ENCODE assay signal across 10 mouse cellular contexts in genomic region chr17:7902362-7902761, GRCm38 (mm10). TPM values are rescaled to one million over a fixed set of nuclear protein-coding genes. Genes with fewer than 3 reads are reported as not detected.
A peak's percentile ranks its signal among the peaks of the same experiment; 100 is the strongest.
DNase-seq lines count a peak whose midpoint lies in the region; ATAC-seq and TF ChIP-seq lines count a peak whose summit lies in the region.
"Had no signal": no experiment of that assay in that cellular context is flagged by ENCODE, and none has a peak within 500 bp of the region (broad histone marks: within the 10 kb centered on the region; RNA-seq: fewer than 3 reads in every experiment).

No protein-coding gene starts in this region.

- no peaks in the 10 kb centered on the region for H3K9me3 ChIP-seq in liver, postnatal 0 days (ENCODE audit: low read length)
- no peaks in the 10 kb centered on the region for H3K9me3 ChIP-seq in midbrain, embryonic 15.5 days
- H3K9me3 ChIP-seq: midbrain, embryonic 12.5 days had no signal

- no peak overlapping the region for H3K9ac ChIP-seq in liver, postnatal 0 days (replicated peaks)
- H3K9ac ChIP-seq in midbrain, embryonic 15.5 days, result no peak overlapping the region
- H3K9ac ChIP-seq: midbrain, embryonic 12.5 days had no signal

- no peak overlapping the region for H3K27ac ChIP-seq in liver, postnatal 0 days (ENCODE audit: low read depth)
- H3K27ac ChIP-seq in midbrain, embryonic 15.5 days, result no peak overlapping the region
- H3K27ac ChIP-seq: midbrain, embryonic 12.5 days had no signal

- no peak overlapping the region for H3K4me2 ChIP-seq in liver, postnatal 0 days (ENCODE audit: low read depth, low read length)
- H3K4me2 ChIP-seq in midbrain, embryonic 15.5 days, result no peak overlapping the region
- H3K4me2 ChIP-seq: midbrain, embryonic 12.5 days had no signal

- H3K27me3 ChIP-seq in liver, postnatal 0 days (ENCODE audit: insufficient read depth, low read length), result no peaks in the 10 kb centered on the region
- H3K27me3 ChIP-seq in midbrain, embryonic 15.5 days (replicated peaks), result no peaks in the 10 kb centered on the region
- H3K27me3 ChIP-seq: midbrain, embryonic 12.5 days had no signal

- H3K4me3 ChIP-seq in liver, postnatal 0 days (ENCODE audit: low read depth, low read length), result no peak overlapping the region
- no peak overlapping the region for H3K4me3 ChIP-seq in midbrain, embryonic 15.5 days
- H3K4me3 ChIP-seq: midbrain, embryonic 12.5 days had no signal

- TF ChIP-seq CTCF in liver, postnatal 0 days (IDR thresholded peaks at IDR 0.05; ENCODE audit: low read depth), result no peak

- no peaks in the 10 kb centered on the region; the same call in 1 of the 2 replicates for H3K4me1 ChIP-seq in liver, postnatal 0 days (ENCODE audit: insufficient read depth)
- H3K4me1 ChIP-seq in midbrain, embryonic 15.5 days, result no peaks in the 10 kb centered on the region

- 67% methylated on average over 3 of the region's 3 CpGs for WGBS in liver, postnatal 0 days (ENCODE audit: insufficient replicate concordance)
- WGBS in midbrain, embryonic 15.5 days, result 66% methylated on average over 3 of the region's 3 CpGs

- ATAC-seq in liver, postnatal 0 days, result no peak
- ATAC-seq in midbrain, embryonic 15.5 days (replicated peaks), result no peak

- DNase-seq in adrenal gland, postnatal 14 days, result peak; percentile 53
- DNase-seq in adrenal gland, adult 8-10 months, result no peak
- peak; percentile 27 for DNase-seq in liver, postnatal 0 days
- no peak for DNase-seq in liver
- DNase-seq in lung, postnatal 4 days, result peak; percentile 46 to 48
- DNase-seq in thymus, adult 18-20 months, result peak; percentile 73 to 84
- no peak for DNase-seq in adrenal gland, adult 18-20 months (ENCODE audit: low spot score in 2 of 2)
- DNase-seq: adrenal gland, postnatal 36 days had no signal

- no peak for TF ChIP-seq EP300 in liver, postnatal 0 days (IDR thresholded peaks at IDR 0.05; ENCODE audit: low read depth)

- no peaks in the 10 kb centered on the region for H3K36me3 ChIP-seq in liver, postnatal 0 days (replicated peaks; ENCODE audit: insufficient read depth, low read length)
- H3K36me3 ChIP-seq in midbrain, embryonic 15.5 days (replicated peaks), result no peaks in the 10 kb centered on the region
- H3K36me3 ChIP-seq: midbrain, embryonic 12.5 days had no signal

RNA-seq across cellular contexts. Expression of gene Tagap, which starts 23.4 kb away (rescaled TPM):
- total RNA-seq in adrenal gland, postnatal 14 days (2021), result 3.9 and 6.6 TPM in 2 replicates
- 1 to 10 TPM; 6.0 to 7.5 (median 6.9) TPM for total RNA-seq in adrenal gland, adult 8-10 months (2022)
- polyA plus RNA-seq in liver, postnatal 0 days (2015; fragmentation: Nextera tagmentation; extraction: Ambion mirVana), result 1.5 TPM in 2 replicates
- total RNA-seq in adrenal gland, adult 18-20 months (2021), result 1 to 10 TPM; 5.1 to 5.3 TPM
- polyA plus RNA-seq in midbrain, embryonic 15.5 days (2015; fragmentation: Nextera tagmentation; extraction: Ambion mirVana), result 0.51 and 0.89 TPM in 2 replicates

RNA-seq across cellular contexts. Expression of gene Rsph3a, which starts 43.1 kb away (rescaled TPM):
- total RNA-seq in adrenal gland, postnatal 14 days (2021), result 43.1 and 46.0 TPM in 2 replicates
- total RNA-seq in adrenal gland, adult 8-10 months (2022), result 10 to 100 TPM; 42.4 to 64.2 (median 45.2) TPM
- 16.0 and 16.2 TPM in 2 replicates for polyA plus RNA-seq in liver, postnatal 0 days (2015; fragmentation: Nextera tagmentation; extraction: Ambion mirVana)
- 10 to 100 TPM; 36.5 to 52.9 TPM for total RNA-seq in adrenal gland, adult 18-20 months (2021)
- 79.0 and 79.4 TPM in 2 replicates for polyA plus RNA-seq in midbrain, embryonic 15.5 days (2015; fragmentation: Nextera tagmentation; extraction: Ambion mirVana)

Comparison
In these comparisons a context has a peak if more than half of its experiments do, and no peak if none do; other contexts are left out.
1. DNase-seq: peak in adrenal gland, postnatal 14 days (single experiment), liver, postnatal 0 days (single experiment), lung, postnatal 4 days (2 of 2) and thymus, adult 18-20 months (2 of 2); none in adrenal gland, adult 8-10 months (single experiment), liver (single experiment) and adrenal gland, adult 18-20 months (0 of 2).